Mouse (Mus musculus): ENCODE results near the gene Slc39a11. TPM values are rescaled to one million over a fixed set of nuclear protein-coding genes. Genes with fewer than 3 reads are reported as not detected.
"Not testable (repeated sequence)": the region's sequence is repeated elsewhere in the genome, so short reads cannot be mapped to it uniquely, and the experiment has no call there.

Slc39a11 gene
- polyA plus RNA-seq, 1 experiment from 2014 or later, result 20.1 TPM

DNA sequence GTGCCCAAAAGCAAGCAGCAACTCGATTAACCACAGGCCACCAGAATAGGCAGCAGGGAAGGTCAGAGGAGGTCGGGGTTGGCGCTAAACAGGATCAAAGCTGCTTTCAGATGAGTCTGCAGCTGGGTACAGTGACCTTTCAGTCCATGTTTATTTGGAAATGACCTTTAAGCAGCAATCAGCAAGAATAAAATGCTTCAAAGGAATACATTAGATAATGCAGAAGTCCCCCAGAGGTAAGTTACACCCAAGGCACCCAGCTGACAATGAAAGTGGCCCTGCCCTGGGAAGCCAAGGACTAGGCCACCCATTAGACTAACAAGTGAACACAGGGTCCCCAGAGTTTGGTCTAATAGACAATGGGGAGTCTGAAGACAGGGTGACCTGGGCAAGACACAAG lies 60.9 kb downstream of the Slc39a11 start:
- Histone ChIP-seq H3K9me3 (ENCODE audit: control insufficient read depth, low read length) (no peaks in the 10 kb centered on the region), H3K27me3 (ENCODE audit: control insufficient read depth, insufficient read depth, low read length) (no peaks in the 10 kb centered on the region), H3K4me3 (ENCODE audit: low read depth, low read length) (no peak overlapping the region), H3K27ac (ENCODE audit: low read depth, low read length) (no peak overlapping the region), H3K9ac (ENCODE audit: low read depth, low read length) (no peak overlapping the region), H3K4me2 (replicated peaks; ENCODE audit: low read depth, low read length) (no peak overlapping the region), H3K36me3 (ENCODE audit: control insufficient read depth, insufficient read depth, low read length) (no peaks in the 10 kb centered on the region), H3K4me1 (replicated peaks; ENCODE audit: control insufficient read depth, insufficient read depth, low read length) (no peaks in the 10 kb centered on the region)
- 45% methylated on average over 3 of the region's 3 CpGs for WGBS
- ATAC-seq (ENCODE audit: low FRiP score) (no peak), DNase-seq (ENCODE audit: low spot score) (no peak)

DNA sequence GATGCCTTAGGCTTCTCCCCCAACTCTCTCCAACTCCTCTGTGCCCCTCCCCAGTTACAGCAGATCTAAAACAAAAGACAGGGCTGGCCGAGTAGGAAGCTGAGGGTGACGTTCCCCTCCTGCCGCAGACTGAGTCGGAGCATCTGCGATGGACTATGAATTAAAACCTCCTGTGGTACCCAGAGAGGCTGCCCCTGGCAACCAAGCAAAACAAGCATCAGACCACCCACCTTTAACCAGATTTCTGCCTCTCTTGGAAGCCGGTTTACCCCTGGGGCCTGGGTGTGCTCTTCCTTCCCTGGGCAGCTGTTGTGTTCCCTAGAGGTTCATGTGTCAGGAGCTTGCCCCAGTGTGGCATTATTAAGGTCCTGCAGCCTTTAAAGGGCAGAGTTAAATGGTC lies 63.5 kb downstream of the Slc39a11 start:
- 21% methylated on average over 6 of the region's 6 CpGs for WGBS
- Histone ChIP-seq H3K4me2 (replicated peaks; ENCODE audit: low read depth, low read length) (no peak overlapping the region), H3K27ac (ENCODE audit: low read depth, low read length) (peak overlapping the region; percentile 65), H3K4me3 (ENCODE audit: low read depth, low read length) (no peak overlapping the region), H3K27me3 (ENCODE audit: control insufficient read depth, insufficient read depth, low read length) (no peaks in the 10 kb centered on the region), H3K9me3 (ENCODE audit: control insufficient read depth, low read length) (no peaks in the 10 kb centered on the region), H3K9ac (ENCODE audit: low read depth, low read length) (no peak overlapping the region), H3K4me1 (replicated peaks; ENCODE audit: control insufficient read depth, insufficient read depth, low read length) (peaks cover 3% of the 10 kb centered on the region), H3K36me3 (ENCODE audit: control insufficient read depth, insufficient read depth, low read length) (no peaks in the 10 kb centered on the region)
- no peak for DNase-seq (ENCODE audit: low spot score)
- no peak for ATAC-seq (ENCODE audit: low FRiP score)

DNA sequence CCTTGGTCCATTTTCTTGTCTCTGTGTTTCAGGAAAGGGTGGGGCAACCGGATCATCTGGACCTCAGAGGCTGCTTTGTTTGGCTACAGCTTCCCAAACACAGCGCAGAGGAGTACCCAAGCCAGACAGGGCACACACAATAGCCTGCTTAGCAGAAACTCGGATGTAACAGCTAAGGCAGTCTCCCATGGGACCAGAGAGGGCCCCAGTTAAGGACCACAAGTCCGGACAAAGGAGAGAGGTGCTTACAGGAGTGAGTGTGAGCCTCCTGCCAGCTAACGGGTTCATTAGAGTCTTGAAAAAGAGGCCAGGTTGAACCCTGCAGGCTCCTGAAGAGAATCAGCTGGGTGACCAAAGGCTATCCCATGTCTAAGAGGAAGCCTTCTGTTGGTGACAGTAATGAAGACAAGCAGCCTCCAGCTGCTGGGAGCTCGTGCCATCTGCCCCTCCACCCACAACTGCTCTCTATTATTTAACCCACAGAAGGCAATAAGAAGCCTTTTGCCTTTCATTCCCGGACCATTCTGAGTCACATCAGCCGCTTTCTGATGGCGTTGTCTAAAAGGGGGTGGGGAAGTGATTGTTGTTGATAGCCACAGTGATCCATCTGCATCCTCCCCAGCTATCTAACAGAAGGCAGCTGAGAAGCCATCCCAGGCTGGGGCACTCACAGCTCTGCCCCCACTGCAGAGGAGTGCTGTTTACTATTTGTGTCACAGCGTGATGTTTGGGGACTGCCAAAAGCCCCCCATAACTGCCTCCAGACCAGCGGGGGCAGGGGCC lies 65.8 kb downstream of the Slc39a11 start:
- peak; percentile 90 for ATAC-seq (ENCODE audit: low FRiP score)
- DNase-seq (ENCODE audit: low spot score), result peak; percentile 64
- peak overlapping the region; percentile 80 for H3K27ac ChIP-seq (ENCODE audit: low read depth, low read length)
- H3K36me3 ChIP-seq (ENCODE audit: control insufficient read depth, insufficient read depth, low read length), result no peaks in the 10 kb centered on the region
- H3K4me3 ChIP-seq (ENCODE audit: low read depth, low read length), result no peak overlapping the region
- H3K9me3 ChIP-seq (ENCODE audit: control insufficient read depth, low read length), result no peaks in the 10 kb centered on the region
- H3K27me3 ChIP-seq (ENCODE audit: control insufficient read depth, insufficient read depth, low read length), result no peaks in the 10 kb centered on the region
- peaks cover 3% of the 10 kb centered on the region for H3K4me1 ChIP-seq (replicated peaks; ENCODE audit: control insufficient read depth, insufficient read depth, low read length)
- H3K9ac ChIP-seq (ENCODE audit: low read depth, low read length), result no peak overlapping the region
- WGBS, result 48% methylated on average over 11 of the region's 11 CpGs
- no peak overlapping the region for H3K4me2 ChIP-seq (replicated peaks; ENCODE audit: low read depth, low read length)

DNA sequence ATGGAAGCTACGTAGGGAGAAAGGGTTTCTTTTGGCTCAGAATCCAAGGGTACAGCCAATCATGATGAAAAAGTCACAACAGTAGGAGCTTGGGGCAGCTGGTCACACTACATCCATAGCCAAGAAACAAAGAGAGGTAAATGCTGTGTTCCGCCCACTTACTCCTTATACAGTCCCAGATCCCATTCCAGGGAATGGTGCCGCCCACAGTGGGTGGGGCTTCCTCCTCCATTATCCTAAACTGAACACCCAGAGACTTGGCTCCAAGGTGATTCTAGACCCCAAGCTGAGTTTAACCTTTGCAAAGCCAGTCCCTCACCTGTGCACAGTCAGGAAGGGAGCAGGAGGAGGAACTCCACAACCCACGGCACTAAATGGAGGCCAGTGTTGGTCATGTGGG lies 72.7 kb downstream of the Slc39a11 start:
- DNase-seq (ENCODE audit: low spot score), result no peak

DNA sequence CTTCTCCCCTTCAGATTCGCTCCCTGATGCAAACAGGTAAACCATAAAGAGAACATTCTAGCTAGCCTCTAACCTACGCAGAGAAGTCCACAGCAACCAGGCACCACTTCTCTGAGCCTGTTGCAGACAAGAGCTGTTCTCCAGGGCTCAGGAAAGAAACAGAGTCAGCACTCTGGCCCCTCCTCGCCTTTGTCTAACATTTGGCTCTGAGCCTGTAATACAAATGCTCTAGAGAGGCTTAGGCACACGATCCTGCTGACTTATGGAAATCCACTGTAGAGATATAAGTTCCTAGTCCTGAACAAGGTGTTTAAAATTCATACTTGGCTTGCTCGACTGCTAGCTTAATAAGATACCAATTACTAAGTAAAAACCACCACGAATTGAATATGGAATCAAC lies 77.2 kb downstream of the Slc39a11 start:
- Histone ChIP-seq H3K4me2 (replicated peaks; ENCODE audit: low read depth, low read length) (no peak overlapping the region), H3K9me3 (ENCODE audit: control insufficient read depth, low read length) (no peaks in the 10 kb centered on the region), H3K9ac (ENCODE audit: low read depth, low read length) (no peak overlapping the region), H3K27me3 (ENCODE audit: control insufficient read depth, insufficient read depth, low read length) (no peaks in the 10 kb centered on the region), H3K4me3 (ENCODE audit: low read depth, low read length) (no peak overlapping the region), H3K27ac (ENCODE audit: low read depth, low read length) (no peak overlapping the region), H3K36me3 (ENCODE audit: control insufficient read depth, insufficient read depth, low read length) (no peaks in the 10 kb centered on the region), H3K4me1 (replicated peaks; ENCODE audit: control insufficient read depth, insufficient read depth, low read length) (0 out of 2 replicates have a peak, but pooled peaks cover 2% of the 10 kb centered on the region)
- 78% methylated on average over 6 of the region's 6 CpGs for WGBS
- ATAC-seq (ENCODE audit: low FRiP score) (no peak), DNase-seq (ENCODE audit: low spot score) (no peak)

More for the DNA sequence above, 72.7 kb downstream of the Slc39a11 start:
- no peak overlapping the region for H3K4me3 ChIP-seq (ENCODE audit: low read depth, low read length)
- no peak overlapping the region for H3K9ac ChIP-seq (ENCODE audit: low read depth, low read length)
- H3K27me3 ChIP-seq (ENCODE audit: control insufficient read depth, insufficient read depth, low read length), result no peaks in the 10 kb centered on the region
- no peak overlapping the region for H3K27ac ChIP-seq (ENCODE audit: low read depth, low read length)
- H3K4me2 ChIP-seq (replicated peaks; ENCODE audit: low read depth, low read length), result no peak overlapping the region
- no peaks in the 10 kb centered on the region for H3K36me3 ChIP-seq (ENCODE audit: control insufficient read depth, insufficient read depth, low read length)
- no peaks in the 10 kb centered on the region for H3K4me1 ChIP-seq (replicated peaks; ENCODE audit: control insufficient read depth, insufficient read depth, low read length)
- 92% methylated on average over 4 of the region's 4 CpGs for WGBS
- ATAC-seq (ENCODE audit: low FRiP score), result no peak
- no peaks in the 10 kb centered on the region for H3K9me3 ChIP-seq (ENCODE audit: control insufficient read depth, low read length)

DNA sequence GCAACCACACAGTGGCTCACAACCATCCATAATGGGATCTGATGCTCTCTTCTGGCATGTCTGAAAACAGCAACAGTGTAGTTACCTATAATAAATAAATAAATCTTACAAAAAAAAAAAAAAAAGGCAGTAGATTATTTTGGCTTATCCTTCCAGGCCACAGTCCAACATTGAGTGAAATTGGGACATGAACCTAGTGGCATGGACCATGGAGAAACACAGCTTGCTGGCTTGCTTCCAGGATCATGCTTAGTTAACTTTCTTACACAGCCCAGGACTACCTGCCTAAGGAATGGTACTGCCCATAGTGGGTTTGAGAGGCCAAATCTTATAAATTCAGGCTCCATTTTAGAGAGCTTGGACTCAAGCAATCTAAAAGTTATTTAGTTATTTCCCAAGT lies 78.3 kb downstream of the Slc39a11 start:
- Histone ChIP-seq H3K4me2 (replicated peaks; ENCODE audit: low read depth, low read length) (no peak overlapping the region), H3K36me3 (ENCODE audit: control insufficient read depth, insufficient read depth, low read length) (no peaks in the 10 kb centered on the region), H3K9me3 (ENCODE audit: control insufficient read depth, low read length) (no peaks in the 10 kb centered on the region), H3K27ac (ENCODE audit: low read depth, low read length) (no peak overlapping the region), H3K9ac (ENCODE audit: low read depth, low read length) (no peak overlapping the region), H3K27me3 (ENCODE audit: control insufficient read depth, insufficient read depth, low read length) (no peaks in the 10 kb centered on the region), H3K4me3 (ENCODE audit: low read depth, low read length) (no peak overlapping the region), H3K4me1 (replicated peaks; ENCODE audit: control insufficient read depth, insufficient read depth, low read length) (0 out of 2 replicates have a peak, but pooled peaks cover 2% of the 10 kb centered on the region)
- no peak for DNase-seq (ENCODE audit: low spot score)
- ATAC-seq (ENCODE audit: low FRiP score), result no peak

GRCm38 (mm10) chr11:113568999-113569398 lies 80.9 kb downstream of the Slc39a11 start:
- WGBS, result 90% methylated on average over 1 of the region's 1 CpGs
- H3K4me3 ChIP-seq (ENCODE audit: low read depth, low read length), result no peak overlapping the region
- H3K4me2 ChIP-seq (replicated peaks; ENCODE audit: low read depth, low read length), result no peak overlapping the region
- H3K9me3 ChIP-seq (ENCODE audit: control insufficient read depth, low read length), result no peaks in the 10 kb centered on the region
- H3K27me3 ChIP-seq (ENCODE audit: control insufficient read depth, insufficient read depth, low read length), result no peaks in the 10 kb centered on the region
- H3K4me1 ChIP-seq (replicated peaks; ENCODE audit: control insufficient read depth, insufficient read depth, low read length), result 0 out of 2 replicates have a peak, but pooled peaks cover 2% of the 10 kb centered on the region
- no peak for ATAC-seq (ENCODE audit: low FRiP score)
- H3K9ac ChIP-seq (ENCODE audit: low read depth, low read length), result no peak overlapping the region
- H3K27ac ChIP-seq (ENCODE audit: low read depth, low read length), result no peak overlapping the region
- no peak for DNase-seq (ENCODE audit: low spot score)
- no peaks in the 10 kb centered on the region for H3K36me3 ChIP-seq (ENCODE audit: control insufficient read depth, insufficient read depth, low read length)

DNA sequence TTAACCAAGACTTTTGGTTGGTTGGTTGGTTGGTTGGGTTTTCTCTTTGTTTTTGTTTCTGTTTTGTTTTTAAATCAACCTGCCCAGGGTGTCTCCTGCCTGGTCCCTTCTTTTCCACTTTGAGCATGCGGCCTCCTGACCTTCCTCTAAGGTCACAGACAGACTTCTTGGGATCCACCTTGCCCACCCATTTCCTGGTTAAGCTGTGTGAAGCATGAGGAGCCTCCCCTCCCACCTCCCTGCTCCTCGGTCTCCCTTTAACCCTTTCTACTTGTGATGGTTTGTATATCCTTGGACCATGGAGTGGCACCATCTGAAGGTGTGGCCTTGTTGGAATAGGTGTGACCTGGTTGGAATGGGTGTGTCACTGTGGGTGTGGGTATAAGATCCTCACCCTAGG lies 82.0 kb downstream of the Slc39a11 start:
- not testable (repeated sequence) for H3K4me2 ChIP-seq (replicated peaks; ENCODE audit: low read depth, low read length); H3K4me3 ChIP-seq (ENCODE audit: low read depth, low read length); DNase-seq (ENCODE audit: low spot score); H3K27ac ChIP-seq (ENCODE audit: low read depth, low read length); H3K36me3 ChIP-seq (ENCODE audit: control insufficient read depth, insufficient read depth, low read length); H3K9ac ChIP-seq (ENCODE audit: low read depth, low read length); H3K27me3 ChIP-seq (ENCODE audit: control insufficient read depth, insufficient read depth, low read length); ATAC-seq (ENCODE audit: low FRiP score); H3K4me1 ChIP-seq (replicated peaks; ENCODE audit: control insufficient read depth, insufficient read depth, low read length); H3K9me3 ChIP-seq (ENCODE audit: control insufficient read depth, low read length)
- 78% methylated on average over 2 of the region's 2 CpGs for WGBS

Measured in hindbrain, embryonic 11.5 days (tissue).